Mouse (Mus musculus) monocyte, adult 2 months (primary cell): ENCODE measurements around the gene Phactr3.

Experiments
- DNase-seq, 2 experiments: peaks; one replicate each; pipeline ENCODE4 v3.0.0; 2022; ENCODE audit warnings: low spot score in 2 of 2, low read depth in 1 of 2

The Phactr3 gene

DNA sequence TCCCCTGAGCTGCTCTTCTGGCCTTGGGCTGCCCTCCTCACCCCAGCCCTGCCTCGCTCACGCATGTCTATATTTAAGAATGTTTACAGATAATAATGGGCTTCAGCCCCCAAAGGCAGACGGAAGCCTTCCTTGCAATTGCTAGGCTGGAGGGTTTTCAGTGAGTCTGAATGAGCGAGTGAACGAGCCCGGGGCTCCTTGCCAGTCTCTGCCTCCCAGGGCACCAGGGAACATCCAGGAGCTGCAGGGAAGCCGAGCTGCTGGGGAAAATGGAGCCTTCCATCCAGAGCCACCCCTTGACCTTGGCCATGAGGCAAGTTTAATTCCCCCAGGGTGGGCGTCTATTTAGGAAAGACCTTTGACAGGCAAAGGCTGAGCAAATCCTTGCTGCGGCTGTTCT is 74.1 kb downstream of the Phactr3 start:
- DNase-seq = no peak

DNA sequence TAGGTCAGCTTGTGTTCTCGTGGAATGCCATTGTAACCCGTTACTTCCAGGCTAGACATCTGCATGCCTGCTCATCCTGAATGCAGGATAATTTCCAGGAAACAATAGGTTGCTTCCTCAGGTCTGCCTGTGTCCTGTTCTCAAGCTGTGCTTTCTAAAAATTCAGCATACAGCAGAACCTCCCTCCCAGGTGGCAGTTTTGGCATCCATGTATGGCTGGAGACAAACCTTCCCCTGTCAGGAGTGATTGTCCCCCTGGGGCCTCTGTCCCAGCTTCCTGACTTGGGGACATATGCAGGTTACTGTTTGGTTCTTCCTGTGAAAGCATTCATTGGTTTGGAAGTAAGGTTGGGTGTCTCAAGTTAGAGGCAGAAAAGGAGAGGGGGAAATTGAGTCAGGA is 74.7 kb downstream of the Phactr3 start:
- DNase-seq = no peak

DNA sequence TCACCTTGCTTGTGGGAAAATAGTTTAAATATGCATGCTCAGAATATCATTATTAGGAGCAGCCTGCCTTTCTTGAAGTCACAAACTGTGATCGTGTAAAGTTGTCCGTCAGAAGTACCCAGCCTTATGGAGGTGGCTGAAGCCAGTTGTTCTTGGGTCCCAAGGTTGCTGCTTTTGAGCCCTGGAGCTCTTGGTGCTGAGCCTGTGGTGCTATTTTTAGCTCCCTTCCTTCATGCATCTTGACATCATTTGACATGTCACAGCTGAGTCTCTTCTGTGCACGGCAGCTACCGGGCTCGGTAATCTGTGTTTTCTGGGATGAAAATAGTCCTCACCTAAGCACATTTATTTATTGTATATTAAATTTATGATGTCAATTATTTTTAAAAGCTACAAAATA is 76.1 kb downstream of the Phactr3 start:
- DNase-seq = no peak

DNA sequence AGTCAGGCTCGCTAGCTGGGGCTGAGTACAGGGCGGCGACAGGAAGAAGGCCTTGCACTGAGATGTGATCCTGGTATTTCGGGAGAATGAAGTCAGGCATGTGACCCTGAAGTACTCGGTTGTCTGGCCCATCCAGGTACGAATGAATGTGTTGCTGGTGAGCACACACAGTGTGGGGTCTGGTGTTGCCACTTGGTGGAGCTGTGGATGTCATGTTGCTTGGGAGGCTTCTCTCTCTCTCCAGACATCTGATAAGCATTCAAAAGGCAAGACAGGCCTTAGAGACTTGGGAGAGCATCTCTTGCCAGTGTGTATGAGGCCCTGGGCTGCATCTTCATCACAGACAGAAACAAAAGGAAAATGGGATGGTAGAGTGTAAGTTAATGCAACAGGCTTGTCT is 77.3 kb downstream of the Phactr3 start:
- DNase-seq = no peak

DNA sequence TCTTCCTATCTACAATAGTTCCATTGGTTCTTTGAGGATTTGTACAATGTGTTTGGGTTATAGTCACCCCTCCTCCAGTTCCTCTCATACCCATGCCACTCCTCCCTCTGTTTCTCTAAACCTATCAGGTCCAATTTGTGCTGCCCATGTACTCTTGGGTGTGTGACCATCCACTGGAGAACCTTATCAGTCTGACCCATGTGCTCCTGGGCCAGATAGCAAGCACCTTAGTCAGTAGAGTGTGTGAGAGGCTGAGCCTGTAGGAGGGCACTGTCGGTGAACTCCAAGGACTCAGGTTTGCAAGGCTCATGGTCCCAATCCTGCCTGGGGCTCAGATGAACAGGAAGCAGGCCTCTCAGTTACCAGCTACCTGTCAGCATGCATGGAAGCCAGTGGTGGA is 78.8 kb downstream of the Phactr3 start:
- no peak for DNase-seq

DNA sequence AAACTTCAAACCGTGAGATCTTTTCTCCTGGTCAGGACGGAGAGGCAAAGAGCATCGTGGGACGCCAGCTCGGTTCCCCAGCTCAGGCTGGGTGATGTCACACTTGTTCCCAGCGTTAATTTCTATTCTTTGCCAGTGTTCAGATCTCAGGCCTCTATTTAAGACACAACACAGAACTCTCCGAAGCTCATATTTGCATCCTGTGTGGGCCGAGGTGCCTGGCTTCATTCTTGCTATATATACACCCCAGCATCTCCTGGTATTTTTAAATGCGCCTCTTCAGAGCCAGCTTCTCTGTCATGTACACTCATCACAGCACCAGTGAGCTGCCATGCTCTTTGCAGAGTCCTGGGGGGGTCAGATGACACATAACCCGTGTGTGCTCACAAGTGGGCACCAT is 85.7 kb downstream of the Phactr3 start:
- DNase-seq = no peak

DNA sequence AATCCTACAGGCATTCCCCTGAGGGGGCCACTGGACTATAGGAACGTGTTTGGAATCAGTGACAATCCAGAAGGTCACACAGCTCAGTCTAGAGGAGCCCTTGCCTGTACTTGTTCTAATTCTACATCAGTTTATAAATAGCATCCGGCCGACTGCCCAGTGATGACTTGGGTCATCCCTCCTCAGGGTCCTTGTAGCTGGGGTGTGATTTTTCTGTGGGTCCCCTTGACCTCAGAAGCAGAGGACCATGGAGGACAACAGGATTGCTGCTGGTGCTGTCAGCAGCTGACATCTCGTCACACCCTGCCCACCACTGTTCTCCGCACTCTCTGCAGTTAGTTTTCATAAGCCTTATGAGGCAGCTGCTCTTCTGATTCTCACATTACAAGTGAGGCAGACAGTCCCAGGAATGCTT is 89.4 kb downstream of the Phactr3 start:
- DNase-seq = no peak

DNA sequence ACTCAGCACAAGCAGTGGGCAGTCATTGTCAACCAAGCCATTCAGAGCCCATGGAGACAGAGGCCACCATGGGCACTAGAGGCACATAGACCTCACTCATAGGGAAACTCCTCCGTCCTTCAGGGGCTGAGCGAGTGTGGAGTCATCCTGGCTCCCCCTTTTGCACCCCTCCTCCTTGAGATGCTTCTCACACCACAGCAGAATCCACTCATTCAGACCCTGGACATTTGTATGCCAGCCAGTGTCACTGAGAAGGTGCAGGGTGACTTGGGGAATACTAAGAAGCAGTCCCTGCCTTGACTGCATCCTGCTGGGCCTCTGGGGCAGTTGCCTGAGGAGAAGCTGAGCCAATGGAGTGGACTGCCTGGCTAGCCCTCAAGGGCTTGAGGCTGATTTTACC is 95.1 kb downstream of the Phactr3 start:
- DNase-seq = no peak

DNA sequence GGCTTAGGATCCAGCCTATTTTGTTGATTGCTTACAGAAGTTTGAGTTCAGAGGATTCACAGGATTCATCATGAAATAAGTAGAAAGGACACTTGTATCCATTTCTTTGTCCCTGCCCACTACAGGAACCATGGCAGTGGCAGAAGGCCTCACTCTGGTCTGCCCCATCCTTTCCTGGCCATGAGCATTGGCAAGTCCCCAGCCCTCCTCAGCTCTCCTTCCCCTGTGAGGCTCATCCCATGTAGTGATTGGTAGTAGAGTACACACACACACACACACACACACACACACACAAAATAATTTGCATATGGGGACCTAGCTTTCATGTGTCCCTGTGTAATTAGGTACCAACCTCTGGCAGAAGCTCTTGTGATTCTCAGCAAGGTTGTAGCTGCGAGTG is 95.8 kb downstream of the Phactr3 start:
- no peak for DNase-seq

DNA sequence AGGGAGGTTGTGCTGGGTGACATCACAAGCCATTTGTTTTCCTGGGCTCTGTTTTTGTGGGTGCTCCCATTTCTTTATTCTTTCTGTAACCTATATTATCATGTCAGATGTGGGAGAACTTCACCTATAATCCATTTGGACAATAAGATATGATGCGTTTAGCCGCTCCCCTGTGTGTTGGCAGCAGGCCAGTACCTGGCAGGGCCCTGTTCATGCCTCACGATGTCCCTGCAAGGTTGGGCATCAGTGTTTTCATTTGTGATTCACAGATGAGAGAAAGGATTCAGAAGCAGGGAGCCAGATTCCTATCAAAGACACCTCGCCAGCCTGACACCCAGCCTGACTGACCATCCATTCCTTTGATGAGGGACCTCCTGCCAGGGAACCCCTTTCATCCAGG is 99.7 kb downstream of the Phactr3 start:
- no peak for DNase-seq

DNA sequence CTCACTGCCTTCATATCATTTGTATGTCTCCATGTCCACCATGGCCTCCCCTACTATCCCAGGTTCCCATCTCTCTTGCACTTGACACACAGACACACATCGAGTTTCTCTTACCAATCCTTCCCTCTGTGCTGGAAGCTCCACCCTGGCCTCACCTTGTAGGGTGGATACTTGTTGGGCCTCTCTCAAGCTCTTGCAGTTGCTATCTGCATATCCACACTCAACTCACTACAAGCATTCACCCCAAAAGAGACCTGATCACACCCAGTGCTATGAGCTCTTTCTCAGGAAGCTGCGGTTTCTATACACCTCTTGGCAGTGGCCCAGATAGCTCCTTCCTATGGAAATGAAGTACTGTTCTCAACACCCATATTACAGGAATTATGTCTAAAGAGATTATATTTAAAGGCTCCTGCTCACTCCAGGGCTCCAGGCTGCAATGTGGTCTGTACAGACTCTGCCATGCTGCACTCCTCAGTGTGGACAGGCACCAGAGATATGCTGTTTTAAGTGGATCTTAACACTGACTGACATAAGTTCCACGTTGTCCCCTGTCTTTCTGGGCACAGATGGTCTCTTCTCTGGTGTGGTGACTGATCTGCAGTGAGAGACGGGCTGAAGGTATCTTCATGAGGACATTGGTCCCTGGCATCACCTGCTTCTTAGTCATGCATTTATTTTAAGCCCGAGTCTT is 100.8 kb downstream of the Phactr3 start:
- no peak for DNase-seq

DNA sequence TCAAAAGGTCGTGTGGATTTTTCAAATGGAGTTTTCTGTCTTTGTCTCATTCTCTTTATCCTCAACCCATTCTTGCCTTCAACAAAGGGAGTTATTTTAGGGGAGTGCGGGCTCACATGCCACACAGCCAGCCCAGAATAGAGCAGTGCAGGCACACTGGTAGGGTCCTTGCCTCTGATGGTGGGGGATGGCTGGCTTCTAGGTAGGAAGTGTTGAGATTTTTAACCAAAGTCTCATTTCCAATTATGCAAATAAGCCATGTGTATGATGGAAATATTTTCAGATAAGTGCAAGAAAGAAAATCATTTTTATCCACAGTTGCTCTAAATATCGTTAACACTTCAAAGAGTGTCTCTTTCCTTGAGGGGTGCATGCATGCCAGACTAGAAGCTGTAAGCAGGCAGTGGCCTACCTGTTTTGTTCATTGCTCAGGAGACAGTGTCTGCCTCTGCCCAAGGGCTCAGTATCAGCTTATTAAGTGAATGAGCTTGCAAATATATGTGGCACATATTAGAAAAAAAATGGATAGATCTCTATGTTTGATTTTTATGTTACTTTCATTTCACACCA is 101.5 kb downstream of the Phactr3 start:
- DNase-seq = no peak

DNA sequence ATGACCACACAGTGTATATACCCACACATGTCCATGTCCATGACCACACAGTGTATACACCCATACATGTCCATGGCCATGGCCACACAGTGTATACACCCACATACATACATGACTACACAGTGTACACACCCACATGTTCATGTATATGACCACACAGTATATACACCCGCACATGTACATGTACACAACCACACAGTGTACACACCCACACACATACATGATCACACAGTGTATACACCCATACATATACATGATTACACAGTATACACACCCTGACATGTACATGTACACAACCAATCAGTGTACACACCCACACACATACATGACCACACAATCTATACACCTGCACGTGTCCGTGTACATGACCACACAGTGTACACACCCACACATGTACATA is 102.2 kb downstream of the Phactr3 start:
- DNase-seq = no peak

DNA sequence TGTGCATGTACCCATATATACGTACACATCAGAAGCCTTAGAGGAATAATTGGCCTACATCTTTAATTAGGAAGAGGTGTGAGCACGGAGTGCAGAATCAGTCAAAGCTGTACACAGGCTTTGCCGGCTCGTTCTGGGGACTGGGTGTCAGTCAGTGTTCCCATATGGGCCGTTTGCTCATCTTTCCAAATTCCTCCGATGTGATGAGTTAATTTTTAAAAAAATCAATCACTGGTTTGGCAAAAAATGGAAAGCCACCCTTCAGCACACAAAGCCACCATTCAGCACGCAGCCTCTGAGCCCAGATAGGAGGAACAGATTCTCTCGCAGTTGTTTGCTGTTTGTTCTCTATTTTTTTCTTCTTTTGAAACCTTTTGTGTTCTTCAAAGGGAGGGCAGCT is 110.5 kb downstream of the Phactr3 start:
- no peak for DNase-seq

DNA sequence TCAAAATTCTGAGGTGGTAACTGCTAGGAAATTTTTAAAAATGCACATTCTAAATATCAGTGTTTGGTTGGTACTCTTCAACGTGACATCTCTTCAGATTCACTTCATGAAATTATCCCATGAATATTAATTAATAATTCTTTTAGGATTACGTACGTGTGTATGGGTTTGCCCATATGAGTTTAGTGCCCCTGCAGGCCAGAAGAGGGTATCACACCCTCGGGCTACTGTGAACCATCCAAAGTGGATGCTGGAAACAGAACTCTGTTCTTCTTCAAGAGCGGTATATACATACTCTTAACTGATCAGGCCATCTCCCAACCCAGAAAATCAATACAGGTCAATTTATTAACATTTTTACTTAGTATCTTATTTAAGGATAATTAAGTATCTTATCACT is 114.7 kb downstream of the Phactr3 start:
- no peak for DNase-seq

DNA sequence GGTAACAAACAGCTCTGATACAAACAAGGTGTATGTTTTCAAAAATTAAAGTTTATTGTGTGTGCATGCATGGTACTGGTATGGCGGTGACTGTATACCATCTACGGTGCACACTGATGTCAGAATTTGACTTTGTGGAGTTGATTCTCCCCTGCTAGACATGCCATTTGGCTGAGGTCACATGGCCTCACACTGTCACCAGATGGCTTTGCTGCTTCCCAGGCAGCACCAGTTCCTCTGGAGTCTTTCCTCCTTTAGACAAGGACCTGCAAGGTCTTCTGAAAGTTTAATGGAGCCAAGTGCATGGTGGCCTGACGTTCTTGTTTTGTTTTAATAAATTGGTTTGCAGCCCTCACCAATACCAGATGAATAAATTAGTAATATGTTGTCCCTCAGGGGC is 118.3 kb downstream of the Phactr3 start:
- DNase-seq = no peak

DNA sequence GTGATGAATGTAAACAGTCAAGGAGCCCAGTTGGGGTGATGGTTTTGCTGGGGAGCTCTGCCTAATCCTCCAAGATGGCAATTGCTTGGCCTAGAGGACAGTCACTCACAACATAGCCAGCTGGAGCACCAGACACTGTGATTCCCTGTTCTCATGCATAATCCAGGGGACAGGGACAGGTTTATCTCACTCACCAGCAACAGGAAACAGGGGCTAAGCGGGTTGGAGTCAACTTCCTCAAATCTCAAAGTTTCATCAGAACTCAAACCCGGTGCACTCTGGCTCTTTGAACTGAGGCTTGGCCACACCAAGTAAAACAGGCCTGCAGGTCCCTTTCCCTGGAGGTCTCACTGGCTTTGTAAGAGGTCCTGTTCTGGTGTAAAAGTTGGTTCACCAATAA is 119.7 kb downstream of the Phactr3 start:
- DNase-seq = no peak

DNA sequence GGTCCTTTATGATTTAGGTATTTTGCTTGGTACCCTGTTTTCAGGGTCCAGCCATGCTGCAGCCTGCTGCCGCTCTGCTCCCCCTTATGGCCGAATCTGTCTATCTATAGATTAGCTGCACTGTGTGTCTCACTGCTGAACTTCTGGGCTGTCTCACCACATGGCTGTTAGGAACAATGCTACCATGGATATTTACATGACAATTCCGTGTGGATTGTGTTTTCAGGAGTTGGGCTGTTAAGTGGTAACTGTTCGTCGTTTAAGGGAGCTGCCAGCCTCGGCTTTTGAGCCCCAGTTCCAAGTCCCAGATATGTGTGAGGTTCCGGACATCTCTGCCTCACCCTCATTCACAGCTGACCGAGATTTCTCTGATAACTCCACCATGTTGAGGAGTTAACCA is 122.1 kb downstream of the Phactr3 start:
- no peak for DNase-seq

DNA sequence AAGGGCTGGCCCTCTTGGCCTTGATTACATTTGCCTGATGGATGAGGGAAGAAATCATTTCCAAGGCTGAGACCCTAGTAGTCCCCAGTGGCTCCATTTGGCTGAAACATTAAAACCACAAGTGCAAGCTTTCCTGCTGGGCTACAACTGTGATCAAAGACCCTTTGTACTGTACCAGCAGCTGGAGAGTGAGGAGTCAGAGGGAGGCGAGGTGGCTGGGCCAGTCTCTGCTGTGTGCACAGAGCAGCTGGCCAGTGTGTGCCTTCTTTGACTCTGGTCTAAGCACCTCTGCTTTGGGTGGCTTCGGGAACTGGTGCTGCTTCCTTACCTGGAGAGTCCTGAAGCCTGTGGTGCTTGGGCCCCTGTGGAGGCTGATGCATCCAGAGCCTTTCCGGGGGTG is 122.6 kb downstream of the Phactr3 start:
- no peak for DNase-seq

DNA sequence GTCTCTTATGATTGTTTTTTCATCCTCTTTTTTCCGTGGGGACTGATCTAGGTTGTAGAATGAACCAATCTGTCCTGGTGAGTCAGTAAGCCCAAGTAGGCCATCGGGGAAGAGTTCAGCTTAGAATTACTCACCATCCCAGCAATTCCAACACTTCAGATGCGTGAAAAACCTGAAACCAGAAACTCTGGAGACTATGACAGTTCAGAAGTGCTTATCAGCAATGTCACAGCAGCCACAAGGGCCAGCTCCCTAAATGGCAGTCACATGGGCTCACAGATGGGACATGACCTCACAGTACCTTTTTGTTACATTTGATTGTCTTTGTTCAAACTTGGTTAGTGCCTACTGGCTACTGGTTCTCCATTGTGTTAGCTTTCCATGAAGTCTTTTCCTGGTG is 124.2 kb downstream of the Phactr3 start:
- no peak for DNase-seq

DNA sequence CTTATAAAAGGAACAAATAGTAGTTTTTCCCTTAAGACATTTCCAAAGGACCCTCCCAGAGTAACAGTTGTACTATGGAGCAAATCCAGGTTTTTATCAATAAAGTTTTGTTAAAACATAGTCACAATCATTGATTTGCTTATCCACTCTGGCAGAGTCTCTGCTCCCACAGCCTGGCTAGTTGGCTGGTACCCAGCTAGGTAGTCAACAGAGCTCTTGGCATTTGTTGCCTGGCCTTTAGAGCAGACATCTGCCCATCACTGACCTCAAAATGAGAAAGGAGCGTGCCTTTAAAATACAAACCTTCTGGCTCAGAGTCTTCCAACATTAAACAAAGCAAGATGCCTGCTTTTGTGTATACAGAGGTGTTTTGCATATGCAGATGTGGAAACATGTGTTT is 126.1 kb downstream of the Phactr3 start:
- DNase-seq = no peak

DNA sequence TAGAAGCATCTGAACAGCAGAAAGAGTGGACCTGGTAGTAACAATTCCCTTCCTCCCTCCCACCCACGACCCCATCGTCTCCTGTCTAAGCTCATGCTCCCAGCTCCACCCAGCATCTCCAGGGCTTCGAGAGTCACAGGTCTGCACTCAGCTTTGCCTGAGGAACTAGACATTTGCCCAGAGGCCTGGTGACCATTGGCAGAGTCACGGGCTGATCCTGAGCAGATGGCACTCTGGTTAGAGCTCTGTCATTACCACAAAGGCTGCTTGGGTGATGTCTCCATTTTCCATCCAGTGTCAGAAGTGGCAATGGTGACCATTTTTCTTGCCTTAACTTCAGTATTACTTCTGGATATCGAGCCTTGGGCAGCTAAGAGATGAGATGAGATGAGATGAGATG is 127.1 kb downstream of the Phactr3 start:
- no peak for DNase-seq

DNA sequence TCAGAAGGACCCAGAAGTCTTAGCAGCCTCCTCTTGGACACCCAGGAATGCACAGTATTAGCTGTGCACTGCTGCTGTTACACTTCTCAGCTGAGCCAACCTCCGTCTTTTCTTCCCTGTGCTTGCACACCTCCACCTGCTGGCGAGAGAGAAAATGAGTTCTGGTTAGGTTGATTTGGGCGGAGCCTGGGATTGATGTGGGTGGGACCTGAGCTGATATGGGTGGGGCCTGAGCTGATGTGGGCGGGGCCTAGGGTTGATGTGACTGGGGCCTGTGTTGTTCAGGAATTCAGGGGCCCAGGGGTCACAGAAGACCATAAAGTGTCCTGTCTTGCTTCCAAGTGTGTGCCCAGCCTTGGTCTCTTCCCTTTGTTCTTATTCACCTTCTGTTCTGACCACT is 128.0 kb downstream of the Phactr3 start:
- DNase-seq = no peak
